Mouse (Mus musculus): ENCODE results near the gene Sost. TPM values are rescaled to one million over a fixed set of nuclear protein-coding genes. Genes with fewer than 3 reads are reported as not detected.

Sost gene
- polyA plus RNA-seq, 1 experiment = 0.25 TPM

DNA sequence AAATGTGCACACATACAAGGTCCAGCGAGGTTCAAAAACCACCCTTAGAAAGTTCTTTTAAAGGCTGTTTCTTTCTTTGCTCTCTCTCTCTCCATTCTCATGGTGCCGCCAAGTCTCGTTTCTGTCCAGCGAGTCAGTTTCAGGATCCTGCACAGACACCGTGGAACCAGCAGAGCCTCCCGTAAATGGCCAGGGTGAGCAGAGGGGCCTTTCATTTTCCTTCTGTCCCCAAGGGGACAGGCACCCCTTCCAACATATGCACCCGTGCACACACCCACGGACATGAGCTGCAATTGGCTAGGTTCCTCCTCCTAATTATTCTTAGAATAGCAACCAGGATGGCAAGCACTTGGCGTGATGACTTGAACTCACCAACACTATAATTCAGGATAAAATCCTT, 6.7 kb upstream of the Sost start:
- H3K4me3 ChIP-seq = no peak overlapping the region

DNA sequence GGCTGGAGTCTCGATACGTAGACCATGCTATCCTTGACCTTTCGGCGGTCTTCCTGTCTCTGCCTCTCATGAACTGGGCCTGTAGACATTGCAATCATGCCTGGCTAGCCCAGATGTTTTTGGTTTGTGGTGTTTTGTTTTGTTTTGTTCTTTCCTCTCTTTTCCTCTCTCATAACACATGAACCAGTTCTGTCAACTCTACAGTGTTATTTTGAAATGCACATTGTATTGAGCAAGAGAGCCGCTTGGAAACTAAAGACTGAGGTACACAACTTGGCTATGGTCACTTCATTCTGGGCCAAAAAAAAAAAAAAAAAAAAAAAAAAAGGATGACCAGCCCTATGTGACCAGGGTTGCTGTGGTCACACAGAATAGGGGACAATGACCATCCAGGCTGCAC, 5.8 kb upstream of the Sost start:
- Histone ChIP-seq H3K27me3 (ENCODE audit: control insufficient read depth, insufficient read depth, insufficient read length) (peaks cover 2% of the 10 kb centered on the region), H3K79me2 (ENCODE audit: control insufficient read depth, insufficient read depth) (no peaks in the 10 kb centered on the region), H3ac (ENCODE audit: control insufficient read depth, insufficient read length) (no peak overlapping the region), H3K4me2 (ENCODE audit: low read depth) (no peak overlapping the region), H3K4me3 (no peak overlapping the region), H3K36me3 (ENCODE audit: control insufficient read depth, insufficient read depth) (peaks cover 13% of the 10 kb centered on the region)
- no peak for TF ChIP-seq SRF (IDR thresholded peaks at IDR 0.05; ENCODE audit: control insufficient read depth, insufficient read length, low read depth)
- TF ChIP-seq TCF12 (IDR thresholded peaks at IDR 0.05; ENCODE audit: insufficient read depth, poor library complexity, severe bottlenecking) = no peak
- no peak for TF ChIP-seq TCF3 (IDR thresholded peaks at IDR 0.05; ENCODE audit: insufficient read length, low read depth)
- no peak for TF ChIP-seq POLR2A (IDR thresholded peaks at IDR 0.05; ENCODE audit: insufficient read length, low read depth)
- no peak for TF ChIP-seq MYOD1 (IDR thresholded peaks at IDR 0.05; ENCODE audit: control insufficient read depth in 1 of 3, insufficient read length in 2 of 3, low read depth in 2 of 3)
- TF ChIP-seq POLR2AphosphoS2 (IDR thresholded peaks at IDR 0.05; ENCODE audit: insufficient read length, low read depth) = no peak
- no peak for TF ChIP-seq USF1 (IDR thresholded peaks at IDR 0.05; ENCODE audit: low read depth)
- TF ChIP-seq REST (IDR thresholded peaks at IDR 0.05; ENCODE audit: insufficient read depth, insufficient read length) = no peak
- TF ChIP-seq E2F4 (IDR thresholded peaks at IDR 0.05; ENCODE audit: insufficient read depth) = no peak
- no peak for TF ChIP-seq MAX (IDR thresholded peaks at IDR 0.05; ENCODE audit: low read depth)
- no peak for TF ChIP-seq CEBPB (IDR thresholded peaks at IDR 0.05; ENCODE audit: insufficient read depth, poor library complexity, severe bottlenecking)

More for the DNA sequence above, 6.7 kb upstream of the Sost start:
- Histone ChIP-seq H3K27me3 (ENCODE audit: control insufficient read depth, insufficient read depth, insufficient read length) (no peaks in the 10 kb centered on the region), H3ac (ENCODE audit: control insufficient read depth, insufficient read length) (no peak overlapping the region), H3K79me2 (ENCODE audit: control insufficient read depth, insufficient read depth) (no peaks in the 10 kb centered on the region), H3K4me2 (ENCODE audit: low read depth) (no peak overlapping the region), H3K36me3 (ENCODE audit: control insufficient read depth, insufficient read depth) (peaks cover 13% of the 10 kb centered on the region)
- no peak for TF ChIP-seq POLR2A (IDR thresholded peaks at IDR 0.05; ENCODE audit: insufficient read length, low read depth)
- no peak for TF ChIP-seq TCF3 (IDR thresholded peaks at IDR 0.05; ENCODE audit: insufficient read length, low read depth)
- no peak for TF ChIP-seq REST (IDR thresholded peaks at IDR 0.05; ENCODE audit: insufficient read depth, insufficient read length)
- TF ChIP-seq CEBPB (IDR thresholded peaks at IDR 0.05; ENCODE audit: insufficient read depth, poor library complexity, severe bottlenecking) = no peak
- no peak for TF ChIP-seq POLR2AphosphoS2 (IDR thresholded peaks at IDR 0.05; ENCODE audit: insufficient read length, low read depth)
- no peak for TF ChIP-seq MYOD1 (IDR thresholded peaks at IDR 0.05; ENCODE audit: control insufficient read depth in 1 of 3, insufficient read length in 2 of 3, low read depth in 2 of 3)
- no peak for TF ChIP-seq MAX (IDR thresholded peaks at IDR 0.05; ENCODE audit: low read depth)
- TF ChIP-seq USF1 (IDR thresholded peaks at IDR 0.05; ENCODE audit: low read depth) = no peak
- TF ChIP-seq TCF12 (IDR thresholded peaks at IDR 0.05; ENCODE audit: insufficient read depth, poor library complexity, severe bottlenecking) = no peak
- TF ChIP-seq E2F4 (IDR thresholded peaks at IDR 0.05; ENCODE audit: insufficient read depth) = no peak
- TF ChIP-seq SRF (IDR thresholded peaks at IDR 0.05; ENCODE audit: control insufficient read depth, insufficient read length, low read depth) = no peak

- Histone ChIP-seq H3K79me2 (ENCODE audit: control insufficient read depth, insufficient read depth) (no peaks in the 10 kb centered on the region), H3K4me3 (no peak overlapping the region), H3K36me3 (ENCODE audit: control insufficient read depth, insufficient read depth) (peaks cover 13% of the 10 kb centered on the region), H3K27me3 (ENCODE audit: control insufficient read depth, insufficient read depth, insufficient read length) (peaks cover 7% of the 10 kb centered on the region), H3K4me2 (ENCODE audit: low read depth) (no peak overlapping the region), H3ac (ENCODE audit: control insufficient read depth, insufficient read length) (no peak overlapping the region)
- no peak for TF ChIP-seq TCF12 (IDR thresholded peaks at IDR 0.05; ENCODE audit: insufficient read depth, poor library complexity, severe bottlenecking)
- no peak for TF ChIP-seq SRF (IDR thresholded peaks at IDR 0.05; ENCODE audit: control insufficient read depth, insufficient read length, low read depth)
- TF ChIP-seq USF1 (IDR thresholded peaks at IDR 0.05; ENCODE audit: low read depth) = no peak
- no peak for TF ChIP-seq MYOG (IDR thresholded peaks at IDR 0.05; ENCODE audit: control insufficient read depth in 1 of 3, insufficient read depth in 1 of 3, insufficient read length in 2 of 3, low read depth in 2 of 3)
- no peak for TF ChIP-seq POLR2A (IDR thresholded peaks at IDR 0.05; ENCODE audit: insufficient read length, low read depth)
- no peak for TF ChIP-seq REST (IDR thresholded peaks at IDR 0.05; ENCODE audit: insufficient read depth, insufficient read length)
- no peak for TF ChIP-seq E2F4 (IDR thresholded peaks at IDR 0.05; ENCODE audit: insufficient read depth)
- TF ChIP-seq TCF3 (IDR thresholded peaks at IDR 0.05; ENCODE audit: insufficient read length, low read depth) = no peak
These were observed 5.3 kb upstream of the Sost start for GRCm38 (mm10) chr11:101972097-101972496.

GRCm38 (mm10) chr11:101971410-101971809, 4.6 kb upstream of the Sost start:
- TF ChIP-seq MAX (IDR thresholded peaks at IDR 0.05; ENCODE audit: low read depth) = no peak
- TF ChIP-seq MYOG (IDR thresholded peaks at IDR 0.05; ENCODE audit: control insufficient read depth in 1 of 3, insufficient read depth in 1 of 3, insufficient read length in 2 of 3, low read depth in 2 of 3) = no peak
- TF ChIP-seq CEBPB (IDR thresholded peaks at IDR 0.05; ENCODE audit: insufficient read depth, poor library complexity, severe bottlenecking) = no peak
- TF ChIP-seq POLR2AphosphoS2 (IDR thresholded peaks at IDR 0.05; ENCODE audit: insufficient read length, low read depth) = no peak
- TF ChIP-seq REST (IDR thresholded peaks at IDR 0.05; ENCODE audit: insufficient read depth, insufficient read length) = no peak
- TF ChIP-seq TCF3 (IDR thresholded peaks at IDR 0.05; ENCODE audit: insufficient read length, low read depth) = no peak
- no peak for TF ChIP-seq MYOD1 (IDR thresholded peaks at IDR 0.05; ENCODE audit: control insufficient read depth in 1 of 3, insufficient read length in 2 of 3, low read depth in 2 of 3)
- no peak for TF ChIP-seq SRF (IDR thresholded peaks at IDR 0.05; ENCODE audit: control insufficient read depth, insufficient read length, low read depth)
- no peak for TF ChIP-seq TCF12 (IDR thresholded peaks at IDR 0.05; ENCODE audit: insufficient read depth, poor library complexity, severe bottlenecking)
- TF ChIP-seq E2F4 (IDR thresholded peaks at IDR 0.05; ENCODE audit: insufficient read depth) = no peak
- TF ChIP-seq USF1 (IDR thresholded peaks at IDR 0.05; ENCODE audit: low read depth) = no peak
- no peak for TF ChIP-seq POLR2A (IDR thresholded peaks at IDR 0.05; ENCODE audit: insufficient read length, low read depth)
- H3K36me3 ChIP-seq (ENCODE audit: control insufficient read depth, insufficient read depth) = peaks cover 13% of the 10 kb centered on the region
- H3K79me2 ChIP-seq (ENCODE audit: control insufficient read depth, insufficient read depth) = no peaks in the 10 kb centered on the region
- H3ac ChIP-seq (ENCODE audit: control insufficient read depth, insufficient read length) = no peak overlapping the region
- no peak overlapping the region for H3K4me2 ChIP-seq (ENCODE audit: low read depth)
- H3K4me3 ChIP-seq = no peak overlapping the region
- peaks cover 14% of the 10 kb centered on the region for H3K27me3 ChIP-seq (ENCODE audit: control insufficient read depth, insufficient read depth, insufficient read length)

GRCm38 (mm10) chr11:101969835-101970234, 3.0 kb upstream of the Sost start:
- H3ac ChIP-seq (ENCODE audit: control insufficient read depth, insufficient read length) = no peak overlapping the region
- TF ChIP-seq POLR2AphosphoS2 (IDR thresholded peaks at IDR 0.05; ENCODE audit: insufficient read length, low read depth) (peak; percentile 85), TCF12 (IDR thresholded peaks at IDR 0.05; ENCODE audit: insufficient read depth, poor library complexity, severe bottlenecking) (no peak)
- H3K36me3 ChIP-seq (ENCODE audit: control insufficient read depth, insufficient read depth) = peaks cover 13% of the 10 kb centered on the region
- H3K27me3 ChIP-seq (ENCODE audit: control insufficient read depth, insufficient read depth, insufficient read length) = peaks cover 29% of the 10 kb centered on the region
- H3K4me3 ChIP-seq = no peak overlapping the region
- no peak overlapping the region for H3K4me2 ChIP-seq (ENCODE audit: low read depth)
- H3K79me2 ChIP-seq (ENCODE audit: control insufficient read depth, insufficient read depth) = no peaks in the 10 kb centered on the region
